Mouse (Mus musculus) forelimb bud, embryonic 11.5 days (tissue): ENCODE results near the gene Ppp6r3.

Experiments
- DNase-seq: peaks from one replicate; pipeline ENCODE4 v3.0.0-alpha.2; 2012; ENCODE audit warnings: low read depth, low spot score

The Ppp6r3 gene

DNA sequence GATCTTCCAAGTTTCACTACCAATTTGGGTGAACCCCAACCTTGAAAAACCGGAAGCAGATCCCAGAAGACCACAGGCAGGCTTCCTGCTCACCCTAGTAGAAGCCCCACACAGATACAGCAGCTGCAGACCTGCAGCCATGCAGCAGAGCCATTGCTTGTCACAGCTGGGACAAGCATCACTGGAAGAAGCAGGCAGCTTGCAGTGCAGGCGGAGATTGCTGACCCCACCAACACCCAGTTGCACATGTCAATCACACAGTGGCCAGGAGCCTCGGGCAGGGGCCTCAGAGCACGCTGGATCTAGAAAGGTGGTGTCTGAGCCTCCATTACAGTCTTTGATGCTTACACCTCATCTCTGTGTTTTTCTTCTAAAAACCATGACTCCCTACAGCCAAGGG lies 141.4 kb downstream of the Ppp6r3 start:
- DNase-seq = peak; percentile 14

DNA sequence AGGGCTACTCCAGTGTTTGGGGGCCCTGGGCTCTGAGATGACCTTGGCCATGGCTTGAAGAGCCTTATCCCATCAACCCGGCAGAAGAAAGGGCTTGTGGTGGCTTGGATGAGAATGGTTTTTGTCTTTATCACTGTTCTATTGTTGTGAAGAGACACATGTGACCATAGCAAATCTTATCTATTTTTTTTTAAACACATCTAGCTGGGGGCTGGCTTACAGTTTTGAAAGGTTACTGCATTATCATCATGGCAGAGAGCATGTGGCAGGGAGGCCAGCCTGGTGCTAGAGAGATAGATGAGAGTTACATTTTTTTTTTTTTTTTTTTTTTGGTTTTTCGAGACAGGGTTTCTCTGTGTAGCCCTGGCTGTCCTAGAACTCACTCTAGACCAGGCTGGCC lies 143.6 kb downstream of the Ppp6r3 start:
- DNase-seq = no peak

- no peak for DNase-seq
These were observed 144.5 kb downstream of the Ppp6r3 start for GRCm38 (mm10) chr19:3431066-3431465.

DNA sequence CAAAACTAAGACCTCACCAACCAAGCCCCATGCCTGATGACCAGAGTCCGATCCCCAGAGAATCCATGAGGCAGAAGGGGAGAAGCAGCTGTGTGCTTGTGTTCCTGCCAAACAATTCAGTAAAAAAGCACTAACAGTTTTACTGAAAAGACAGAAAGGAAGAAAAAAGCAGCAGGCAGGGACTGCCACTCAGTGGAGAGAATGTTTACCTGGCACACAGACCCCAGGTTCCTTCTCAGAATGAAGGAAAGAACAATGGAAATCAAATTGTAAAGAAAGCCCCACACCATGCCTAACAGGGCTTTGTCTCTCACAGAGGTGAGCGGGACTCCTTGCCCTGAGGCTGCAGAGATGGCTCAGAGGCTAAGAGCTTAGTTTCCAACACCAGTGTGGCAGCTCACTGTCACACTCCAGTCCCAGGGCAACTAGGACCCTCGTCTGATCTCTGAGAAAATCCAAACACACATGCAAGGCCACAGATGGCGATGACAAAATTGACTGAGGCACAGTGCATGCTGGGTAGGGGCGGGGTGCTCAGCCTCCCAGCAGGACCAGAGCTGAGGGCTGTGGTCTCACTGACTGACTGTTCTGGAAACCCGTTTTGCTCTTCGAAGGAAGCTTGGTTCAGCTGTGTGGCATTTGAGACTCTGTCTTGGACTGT lies 146.3 kb downstream of the Ppp6r3 start:
- no peak for DNase-seq

GRCm38 (mm10) chr19:3428057-3428830 lies 147.3 kb downstream of the Ppp6r3 start:
- no peak for DNase-seq

DNA sequence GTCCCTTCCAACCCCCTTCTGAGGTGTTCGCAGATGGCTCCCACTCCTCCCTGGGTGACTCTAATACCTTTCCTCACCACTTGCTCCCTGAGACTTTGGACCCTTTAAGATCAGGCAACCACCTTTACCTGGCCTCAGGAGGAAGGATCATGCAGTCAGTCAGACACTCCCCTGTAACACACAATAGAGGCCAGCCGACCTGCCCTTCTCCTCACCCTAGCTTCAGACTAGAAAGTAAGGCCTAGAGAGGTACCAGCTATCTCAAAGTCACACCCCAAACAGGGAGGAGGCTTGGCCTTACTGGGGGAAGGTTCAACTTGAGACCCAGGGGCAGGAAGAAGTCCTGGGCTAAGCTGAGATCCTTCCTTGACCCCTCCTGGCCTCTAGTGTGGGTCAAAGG lies 151.3 kb downstream of the Ppp6r3 start:
- no peak for DNase-seq

DNA sequence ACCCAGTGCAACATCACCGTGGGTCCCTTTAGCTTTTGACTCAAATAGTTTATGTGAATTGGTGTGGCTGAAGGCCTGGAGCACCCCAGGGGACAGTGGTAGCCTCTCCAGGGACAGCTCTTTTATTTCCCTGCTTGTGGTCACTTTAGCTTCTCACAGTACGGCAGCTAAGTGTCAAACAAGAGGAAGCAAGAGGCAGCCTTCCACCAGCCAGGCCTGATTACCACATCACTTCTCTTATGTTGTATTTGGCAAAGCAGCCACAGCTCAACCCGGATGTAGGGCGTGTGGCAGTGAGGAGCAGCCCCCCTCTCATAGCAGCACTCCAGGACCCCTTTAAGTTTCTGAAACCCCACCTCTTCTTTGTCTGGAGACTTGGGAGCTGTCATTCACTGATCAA lies 152.6 kb downstream of the Ppp6r3 start:
- DNase-seq = no peak

- DNase-seq = no peak
These were observed 153.1 kb downstream of the Ppp6r3 start for GRCm38 (mm10) chr19:3422488-3422887.

DNA sequence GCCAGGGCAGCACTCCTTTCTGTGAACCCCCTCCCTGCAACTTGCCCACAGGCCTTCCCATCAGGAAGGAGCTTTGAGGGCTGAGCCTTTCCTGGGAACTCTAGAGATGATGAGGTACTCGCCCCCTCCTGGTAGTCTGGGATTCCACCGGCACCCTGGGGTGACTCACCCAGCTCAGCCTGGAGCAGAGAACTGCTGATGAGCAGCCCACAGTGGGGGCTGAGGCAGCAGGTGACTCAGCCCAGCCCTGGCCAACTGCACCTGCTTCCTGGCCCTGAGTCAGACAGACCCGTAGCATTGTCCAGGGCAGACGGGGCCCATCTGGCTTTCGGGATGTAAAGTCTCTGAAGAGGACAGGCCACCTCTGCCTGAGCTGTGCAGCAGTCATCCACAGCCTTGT lies 156.3 kb downstream of the Ppp6r3 start:
- DNase-seq = no peak

- DNase-seq = peak; percentile 18
These were observed 161.2 kb downstream of the Ppp6r3 start, which contains the start of gene Gal for GRCm38 (mm10) chr19:3414268-3414733. TSS of gene Gal (minus strand) at chr19:3414544.

DNA sequence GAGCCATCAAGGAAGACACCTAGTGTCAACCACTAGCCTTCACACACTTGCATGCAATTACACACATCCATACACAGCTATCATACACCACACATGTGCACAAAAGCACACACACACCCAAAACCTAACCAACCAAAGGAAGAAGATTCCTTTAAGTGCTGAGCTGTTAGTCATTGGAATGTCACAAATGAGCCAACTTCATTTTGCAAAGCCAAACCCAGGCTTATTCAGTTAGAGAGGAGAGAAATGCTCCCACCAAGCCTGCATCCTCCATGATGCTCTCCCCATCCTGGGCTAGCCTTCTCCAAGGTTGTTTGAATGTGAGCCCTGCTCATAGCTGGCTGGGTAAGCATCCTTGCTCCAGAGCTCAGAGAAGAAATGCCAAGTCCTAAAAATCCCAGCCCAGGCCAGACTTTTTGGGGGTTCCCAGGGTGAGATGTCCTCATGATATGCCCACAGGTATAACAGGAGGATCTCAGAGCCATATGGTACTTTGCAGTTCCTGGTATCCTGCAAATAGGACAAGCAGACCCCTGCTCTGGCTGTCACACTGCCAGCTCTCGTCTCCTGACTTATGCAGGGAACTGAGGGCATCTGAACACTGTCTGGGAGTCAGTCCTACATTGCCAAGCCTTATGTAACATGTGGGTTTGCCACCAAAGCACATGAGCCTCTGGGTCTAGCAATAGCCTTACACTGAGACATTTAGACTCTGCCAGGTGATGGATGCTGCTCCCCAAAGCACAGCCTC lies 169.8 kb downstream of the Ppp6r3 start:
- no peak for DNase-seq
